Mouse (Mus musculus) forebrain, embryonic 14.5 days (tissue): ENCODE measurements at regions not wholly inside any gene's neighbourhood (a gene's known extent, or its start where the extent isn't known, plus 50 kb on each side); places are given as distances from the start of the nearest gene placed in this dataset.

Source experiments
- ATAC-seq: fragments of 200-750 bp; cut with Nextera tagmentation; 2 replicates; pipeline ENCODE4 v1.8.0; 2017; ENCODE audit warnings: mild to moderate bottlenecking, moderate library complexity
- DNase-seq: peaks from one replicate; pipeline ENCODE4 v3.0.0-alpha.2; 2015; ENCODE audit warnings: low spot score
- H3K27ac ChIP-seq: fragments of 300-500 bp; sonication (generic); 2 replicates; pipeline ENCODE4 v1.5.1; 2014; ENCODE audit warnings: low read depth, mild to moderate bottlenecking, control low read depth, low read length, moderate library complexity
- H3K27me3 ChIP-seq: fragments of 300-500 bp; sonication (generic); replicated peaks from 2 replicates; pipeline ENCODE4 v1.6.1; 2014; ENCODE audit warnings: low read length, control low read depth, mixed read lengths; ENCODE audit not compliant: control insufficient read depth, insufficient read depth
- H3K36me3 ChIP-seq: fragments of 300-500 bp; sonication (generic); 2 replicates; pipeline ENCODE4 v1.6.1; 2014; ENCODE audit warnings: low read length, control low read depth; ENCODE audit not compliant: control insufficient read depth, insufficient read depth
- H3K4me1 ChIP-seq: fragments of 300-500 bp; sonication (generic); 2 replicates; pipeline ENCODE4 v1.6.1; 2014; ENCODE audit warnings: antibody characterized with exemption, low read length, control low read depth; ENCODE audit not compliant: control insufficient read depth, insufficient read depth
- H3K4me2 ChIP-seq: fragments of 300-500 bp; sonication (generic); 2 replicates; pipeline ENCODE4 v1.6.1; 2014; ENCODE audit warnings: mild to moderate bottlenecking, control low read depth, low read length
- H3K4me3 ChIP-seq: fragments of 300-500 bp; sonication (generic); 2 replicates; pipeline ENCODE4 v1.5.1; 2014; ENCODE audit warnings: low read depth, low read length, control low read depth
- H3K9ac ChIP-seq: fragments of 300-500 bp; sonication (generic); 2 replicates; pipeline ENCODE4 v1.6.1; 2014; ENCODE audit warnings: mild to moderate bottlenecking, low read length, control low read depth, moderate library complexity
- H3K9me3 ChIP-seq: fragments of 300-500 bp; sonication (generic); replicated peaks from 2 replicates; pipeline ENCODE4 v1.6.1; 2016; ENCODE audit warnings: low read length, control low read depth, mixed read lengths; ENCODE audit not compliant: control insufficient read depth
- WGBS: fragments of 180-500 bp; shearing (Covaris S2); extraction: QIAGEN DNeasy Blood & Tissue Kit; methylation state at CpG from one replicate; pipeline ENCODE4 v1.1.7; 2014; 5-methylcytosine and 5-hydroxymethylcytosine counted together

- no peak overlapping the region for H3K4me3 ChIP-seq
- H3K36me3 ChIP-seq, result no peaks in the 10 kb centered on the region
- no peak overlapping the region for H3K27ac ChIP-seq
- no peaks in the 10 kb centered on the region for H3K27me3 ChIP-seq
- DNase-seq (peak; percentile 47), ATAC-seq (no peak)
- no peak overlapping the region for H3K4me2 ChIP-seq
- no peaks in the 10 kb centered on the region for H3K4me1 ChIP-seq
- no peaks in the 10 kb centered on the region for H3K9me3 ChIP-seq
- H3K9ac ChIP-seq, result no peak overlapping the region
- WGBS, result 51% methylated on average over 4 of the region's 4 CpGs
Measured at GRCm38 (mm10) chr3:8440701-8441365, 1169.1 kb downstream of the Zfp704 start.
